17 mouse cellular contexts compared by ENCODE assay signal in the genomic region with DNA sequence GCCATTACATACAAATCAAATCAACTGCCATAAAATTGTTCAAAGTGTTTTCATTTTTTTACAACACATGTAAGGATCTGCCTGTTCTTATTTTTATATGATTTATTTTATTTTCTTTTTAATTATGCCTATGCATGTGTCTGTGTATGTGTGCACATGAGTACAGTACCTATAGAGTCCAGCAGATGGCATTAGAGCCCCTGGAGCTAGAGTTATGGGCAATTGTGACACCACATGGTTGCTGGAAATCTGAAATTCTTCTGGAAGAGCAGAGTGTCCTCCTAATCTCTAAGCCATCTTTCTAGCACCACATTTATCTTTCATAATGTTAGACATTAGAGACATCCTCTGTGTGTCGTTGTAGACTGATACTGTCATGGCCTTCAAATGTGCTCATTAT.
A peak's percentile ranks its signal among the peaks of the same experiment; 100 is the strongest.
DNase-seq lines count a peak whose midpoint lies in the region; ATAC-seq and TF ChIP-seq lines count a peak whose summit lies in the region.
"Had no signal": no experiment of that assay in that cellular context is flagged by ENCODE, and none has a peak within 500 bp of the region (broad histone marks: within the 10 kb centered on the region; RNA-seq: fewer than 3 reads in every experiment).

No protein-coding gene starts in this region.

- WGBS in midbrain, embryonic 15.5 days: 100% methylated on average over 1 of the region's 1 CpGs

- no peaks in the 10 kb centered on the region for H3K4me1 ChIP-seq in midbrain, embryonic 15.5 days
- H3K4me1 ChIP-seq: limb, embryonic 12.5 days; midbrain, embryonic 10.5 days had no signal

- H3K4me2 ChIP-seq in midbrain, embryonic 15.5 days: no peak overlapping the region
- H3K4me2 ChIP-seq: limb, embryonic 12.5 days had no signal

- H3K9ac ChIP-seq in midbrain, embryonic 15.5 days: no peak overlapping the region
- H3K9ac ChIP-seq: limb, embryonic 12.5 days had no signal

- H3K27ac ChIP-seq in layer of hippocampus, adult 2 months: no peak overlapping the region
- no peak overlapping the region for H3K27ac ChIP-seq in midbrain, embryonic 15.5 days
- H3K27ac ChIP-seq: limb, embryonic 12.5 days; midbrain, embryonic 10.5 days had no signal

- DNase-seq in embryo, embryonic 10.5 days (ENCODE audit: low spot score): peak; percentile 17
- no peak for DNase-seq in embryo, embryonic 9.5 days (ENCODE audit: extremely low spot score)
- no peak for DNase-seq in layer of hippocampus, adult 2 months (ENCODE audit: low spot score in 2 of 2)
- DNase-seq in layer of hippocampus, adult 11-12 months (ENCODE audit: low spot score): no peak
- DNase-seq in 416B (ENCODE audit: low read depth): peak; percentile 3
- DNase-seq in brain, embryonic 14.5 days (ENCODE audit: low read depth): peak; percentile 9
- no peak for DNase-seq in spleen, adult 18-20 months
- DNase-seq: B cell, adult 2 months; cerebellum, adult 9-10 months; heart, adult 18-20 months; heart, postnatal 36 days; kidney, postnatal 14 days; thymus, postnatal 25 days had no signal

- no peaks in the 10 kb centered on the region for H3K9me3 ChIP-seq in midbrain, embryonic 15.5 days
- H3K9me3 ChIP-seq: limb, embryonic 12.5 days; midbrain, embryonic 10.5 days had no signal

- no peaks in the 10 kb centered on the region for H3K36me3 ChIP-seq in midbrain, embryonic 15.5 days (replicated peaks)
- H3K36me3 ChIP-seq: limb, embryonic 12.5 days; midbrain, embryonic 10.5 days had no signal

- H3K4me3 ChIP-seq in layer of hippocampus, adult 2 months: no peak overlapping the region
- H3K4me3 ChIP-seq in midbrain, embryonic 15.5 days: no peak overlapping the region
- H3K4me3 ChIP-seq: limb, embryonic 12.5 days; midbrain, embryonic 10.5 days had no signal

- H3K27me3 ChIP-seq in midbrain, embryonic 15.5 days (replicated peaks): no peaks in the 10 kb centered on the region
- H3K27me3 ChIP-seq: limb, embryonic 12.5 days had no signal

- no peak for TF ChIP-seq POLR2A in brain, embryonic 14.5 days (IDR thresholded peaks at IDR 0.05; ENCODE audit: borderline replicate concordance, extremely low read depth, insufficient read depth, insufficient read length, poor library complexity, severe bottlenecking)

- TF ChIP-seq CTCF in layer of hippocampus, adult 2 months (conservative IDR thresholded peaks at IDR 0.05): peak; percentile 65
- peak; percentile 28; the same call in 1 of the 2 replicates for TF ChIP-seq CTCF in brain, embryonic 14.5 days (IDR thresholded peaks at IDR 0.05; ENCODE audit: borderline replicate concordance, extremely low read depth, insufficient read depth, insufficient read length)

- no peak for ATAC-seq in midbrain, embryonic 15.5 days (replicated peaks)
- ATAC-seq: inflammation-experienced regulatory T-cells, adult 6 months had no signal

Comparison
In these comparisons a context has a peak if more than half of its experiments do, and no peak if none do; other contexts are left out.
1. DNase-seq: peak in embryo, embryonic 10.5 days (single experiment), 416B (single experiment) and brain, embryonic 14.5 days (single experiment); none in embryo, embryonic 9.5 days (single experiment), layer of hippocampus, adult 2 months (0 of 2), layer of hippocampus, adult 11-12 months (single experiment) and spleen, adult 18-20 months (0 of 2).